Mouse (Mus musculus) ovary, postnatal 36 days (tissue): ENCODE data around the gene Gm6356.
"Not testable (repeated sequence)": the region's sequence is repeated elsewhere in the genome, so short reads cannot be mapped to it uniquely, and the experiment has no call there.

Experiments used
- DNase-seq: peaks from one replicate; pipeline ENCODE4 v3.0.0; 2022; ENCODE audit warnings: low spot score, mixed read lengths

Gene Gm6356

DNA sequence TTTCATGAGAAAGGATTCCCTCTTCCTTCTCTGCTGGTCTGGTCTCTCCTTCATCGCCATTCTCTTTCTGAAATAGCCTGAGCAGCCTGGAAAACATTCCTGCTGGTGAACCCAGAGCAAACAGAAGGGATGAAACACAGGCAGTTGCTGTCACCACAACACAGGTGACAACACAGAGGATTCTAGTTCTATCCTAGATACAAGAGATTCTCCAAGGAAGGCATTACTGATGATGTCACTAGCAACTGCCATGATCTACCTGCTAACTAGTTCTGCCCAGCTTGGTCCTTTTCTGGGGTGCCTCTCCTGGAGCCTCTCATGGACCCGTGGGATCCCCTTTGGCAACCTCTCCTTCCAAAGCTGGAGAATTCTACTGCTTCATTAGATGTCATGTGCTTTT is at the start of gene Gm6356:
Gene Gm6356 (minus strand): TSS at position 101 of the 400 bp plus-strand sequence.
- not testable (repeated sequence) for DNase-seq
